Mouse (Mus musculus): Measurements from ENCODE around the gene Sytl4.

GRCm38 (mm10) chrX:133887308-133887707 is 94.3 kb downstream of the Sytl4 start:
- TF ChIP-seq CTCF (IDR thresholded peaks at IDR 0.05; ENCODE audit: low read depth, low read length): no peak
- TF ChIP-seq EP300 (IDR thresholded peaks at IDR 0.05; ENCODE audit: insufficient read depth, low read depth, low read length): no peak
- no peak for TF ChIP-seq POLR2A (IDR thresholded peaks at IDR 0.05; ENCODE audit: insufficient read depth, low read length)
